Mouse (Mus musculus) layer of hippocampus, postnatal 25 days (tissue): ENCODE measurements around the gene Rab34. TPM values are rescaled to one million over a fixed set of nuclear protein-coding genes. Genes with fewer than 3 reads are reported as not detected.

Experiments used
- DNase-seq, 2 experiments: peaks; one replicate each; pipeline ENCODE4 v3.0.0; 2022; ENCODE audit warnings: mixed read lengths in 2 of 2, low spot score in 1 of 2; ENCODE audit errors: extremely low spot score in 1 of 2
- total RNA-seq, 2 experiments: library from RNA; stranded (reverse); gene quantifications; 2 replicates each; pipeline ENCODE4 v1.2.3; 2021

Gene Rab34
- total RNA-seq, 2 experiments from 2014 or later = 26.1 to 37.3 TPM

- DNase-seq = no peak
These were observed 23.7 kb upstream of the Rab34 start for GRCm38 (mm10) chr11:78164604-78164923.

GRCm38 (mm10) chr11:78164924-78165760, 23.1 kb upstream of the Rab34 start, which contains the start of gene Traf4:
TSS of gene Traf4 (minus strand) at chr11:78165589.
- peak in 1 of 2 experiments; percentile 65 for DNase-seq

GRCm38 (mm10) chr11:78165761-78166109, 22.5 kb upstream of the Rab34 start:
- DNase-seq = peak in 1 of 2 experiments; percentile 39

- no peak for DNase-seq
These were observed 22.1 kb upstream of the Rab34 start for GRCm38 (mm10) chr11:78166161-78166560.

GRCm38 (mm10) chr11:78166640-78167039, 21.6 kb upstream of the Rab34 start:
- DNase-seq = no peak

- DNase-seq = no peak
These were observed 20.8 kb upstream of the Rab34 start for GRCm38 (mm10) chr11:78167257-78167959.

- DNase-seq = no peak
These were observed 19.4 kb upstream of the Rab34 start for GRCm38 (mm10) chr11:78168541-78169468.

GRCm38 (mm10) chr11:78170306-78170705, 17.9 kb upstream of the Rab34 start:
- DNase-seq = no peak

- no peak for DNase-seq
These were observed 16.9 kb upstream of the Rab34 start for GRCm38 (mm10) chr11:78171328-78171727.

GRCm38 (mm10) chr11:78172034-78172747, 16.0 kb upstream of the Rab34 start:
- DNase-seq = no peak

- DNase-seq = no peak
These were observed 15.4 kb upstream of the Rab34 start for GRCm38 (mm10) chr11:78172748-78173383.

GRCm38 (mm10) chr11:78174506-78174905, 13.7 kb upstream of the Rab34 start:
- DNase-seq = no peak

- DNase-seq = no peak
These were observed 12.3 kb upstream of the Rab34 start for GRCm38 (mm10) chr11:78175771-78176401.

- peak in 1 of 2 experiments; percentile 66 for DNase-seq
These were observed 11.8 kb upstream of the Rab34 start, which contains the start of the genes Nek8 and Tlcd1 for GRCm38 (mm10) chr11:78176402-78176862. TSS of gene Nek8 (minus strand) at chr11:78176675. TSS of gene Tlcd1 (plus strand) at chr11:78176711.

GRCm38 (mm10) chr11:78176905-78177331, 11.3 kb upstream of the Rab34 start:
- DNase-seq = no peak

GRCm38 (mm10) chr11:78177437-78177836, 10.8 kb upstream of the Rab34 start:
- no peak for DNase-seq

GRCm38 (mm10) chr11:78177903-78178858, 10.0 kb upstream of the Rab34 start:
- peak; percentile 93 for DNase-seq
